Mouse (Mus musculus) frontal cortex, postnatal 10 days (tissue): ENCODE measurements around the gene Spef1.
"Not testable (repeated sequence)": the region's sequence is repeated elsewhere in the genome, so short reads cannot be mapped to it uniquely, and the experiment has no call there.

ENCODE experiments used
- DNase-seq, 2 experiments: peaks; one replicate each; pipeline ENCODE4 v3.0.0; 2022; ENCODE audit warnings: low spot score in 2 of 2, mixed read lengths in 1 of 2

The Spef1 gene

GRCm38 (mm10) chr2:131186771-131187601 is at the start of gene Spef1, which contains the start of gene Cdc25b:
Spef1 (minus strand) TSS chr2:131187282.
Cdc25b (plus strand) TSS chr2:131186949.
- DNase-seq, result peak; percentile 63 to 74

- DNase-seq, result no peak
These were observed 48.0 kb upstream of the Spef1 start for GRCm38 (mm10) chr2:131234970-131235635.

GRCm38 (mm10) chr2:131234127-131234650 is 47.1 kb upstream of the Spef1 start:
- DNase-seq, result no peak

GRCm38 (mm10) chr2:131233307-131234126 is 46.4 kb upstream of the Spef1 start, which contains the start of gene Mavs:
Mavs (plus strand) TSS chr2:131234063.
- peak; percentile 91 to 92 for DNase-seq

- DNase-seq, result no peak
These were observed 45.5 kb upstream of the Spef1 start for GRCm38 (mm10) chr2:131232558-131232957.

GRCm38 (mm10) chr2:131227243-131227642 is 40.2 kb upstream of the Spef1 start:
- DNase-seq, result no peak

GRCm38 (mm10) chr2:131226669-131227068 is 39.6 kb upstream of the Spef1 start:
- DNase-seq, result not testable (repeated sequence)

GRCm38 (mm10) chr2:131225178-131225577 is 38.1 kb upstream of the Spef1 start:
- no peak for DNase-seq

- no peak for DNase-seq
These were observed 36.5 kb upstream of the Spef1 start for GRCm38 (mm10) chr2:131223569-131223968.

GRCm38 (mm10) chr2:131222562-131222961 is 35.5 kb upstream of the Spef1 start:
- DNase-seq, result no peak

- no peak for DNase-seq
These were observed 34.9 kb upstream of the Spef1 start for GRCm38 (mm10) chr2:131221853-131222515.

GRCm38 (mm10) chr2:131220030-131220429 is 32.9 kb upstream of the Spef1 start:
- no peak for DNase-seq

- no peak for DNase-seq
These were observed 29.1 kb upstream of the Spef1 start for GRCm38 (mm10) chr2:131215941-131216858.

GRCm38 (mm10) chr2:131213773-131214172 is 26.7 kb upstream of the Spef1 start:
- DNase-seq, result no peak

GRCm38 (mm10) chr2:131211026-131211615 is 24.0 kb upstream of the Spef1 start:
- DNase-seq, result no peak

GRCm38 (mm10) chr2:131209969-131210792 is 23.1 kb upstream of the Spef1 start:
- DNase-seq, result peak; percentile 91 to 95

- no peak for DNase-seq
These were observed 22.2 kb upstream of the Spef1 start for GRCm38 (mm10) chr2:131209125-131209795.

GRCm38 (mm10) chr2:131208356-131208755 is 21.3 kb upstream of the Spef1 start:
- DNase-seq, result no peak
